Mouse (Mus musculus) left cerebral cortex, adult 18-20 months (tissue): Measurements from ENCODE around the gene Mtch2. TPM values are rescaled to one million over a fixed set of nuclear protein-coding genes. Genes with fewer than 3 reads are reported as not detected.
A peak's percentile ranks its signal among the peaks of the same experiment; 100 is the strongest.

Experiments used
- DNase-seq, 2 experiments: peaks; one replicate each; pipeline ENCODE4 v3.0.0; 2021 to 2022; ENCODE audit warnings: low spot score in 2 of 2, mixed read lengths in 1 of 2
- total RNA-seq, 2 experiments: library from RNA; stranded (reverse); gene quantifications; 2 replicates each; pipeline ENCODE4 v1.2.3; 2021

Gene Mtch2
- total RNA-seq, 2 experiments from 2014 or later, result 96.8 to 106 TPM

DNA sequence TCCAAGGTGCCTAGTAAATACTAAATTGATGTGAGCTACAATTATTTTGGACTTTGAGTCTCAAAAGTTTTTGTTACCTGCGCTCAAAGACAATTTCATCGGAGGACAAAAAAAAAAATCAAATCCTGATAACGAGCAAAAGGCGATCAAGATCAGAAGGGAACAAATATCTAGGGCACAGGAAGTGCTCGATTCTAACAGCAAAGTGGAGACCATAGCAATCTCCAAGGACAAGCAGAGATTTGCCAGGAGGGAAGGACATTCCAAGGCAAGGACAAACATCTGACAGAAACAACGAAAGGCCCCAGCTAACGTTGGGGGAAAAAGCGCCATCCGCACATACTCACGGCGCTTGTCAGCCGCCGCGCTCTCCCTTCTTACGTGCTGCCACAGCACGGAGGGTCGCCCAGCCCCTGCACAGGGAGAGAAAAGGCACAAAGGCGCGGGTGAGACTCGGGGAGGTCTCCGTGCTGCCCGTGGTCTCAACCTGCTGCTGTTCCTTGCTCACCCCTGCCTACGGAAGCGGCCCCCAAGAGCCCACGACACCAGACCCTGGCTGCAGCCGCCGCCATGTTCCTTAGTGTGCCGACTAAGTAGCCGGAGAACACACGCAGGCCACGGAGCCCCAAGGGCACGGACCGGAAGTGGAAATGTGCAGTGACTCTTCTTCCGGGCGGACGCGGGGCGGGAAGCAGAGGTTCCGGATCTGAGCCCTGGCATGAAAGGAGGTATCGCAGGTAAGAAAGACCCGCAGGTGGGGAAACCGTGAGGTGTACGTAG is 57.3 kb downstream of the Mtch2 start, which contains the start of the genes Kbtbd4 and Ndufs3:
TSS of gene Kbtbd4 (plus strand) at position 665 of the 780 bp plus-strand sequence.
TSS of gene Ndufs3 (minus strand) at position 752 of the 780 bp plus-strand sequence.
- DNase-seq, result peak; percentile 85 to 88

DNA sequence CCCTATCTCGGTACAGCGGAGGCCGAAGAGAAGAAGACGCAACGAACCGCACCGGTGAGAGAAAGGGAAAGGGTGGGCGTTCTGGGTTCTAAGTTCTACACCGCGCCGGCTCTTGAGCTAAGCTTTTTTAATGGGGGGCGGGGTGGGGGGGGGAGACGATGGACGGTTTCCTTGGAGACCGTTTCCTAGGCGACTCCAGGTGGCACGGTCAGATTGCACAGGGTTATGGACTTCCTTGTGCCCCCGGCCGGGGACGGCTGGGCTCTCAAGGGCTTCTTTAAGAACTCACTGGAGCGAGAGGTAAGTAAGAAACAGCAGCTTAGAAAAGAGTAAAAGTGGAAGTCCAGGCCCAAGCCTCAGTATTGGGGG is 57.9 kb downstream of the Mtch2 start:
- no peak for DNase-seq

DNA sequence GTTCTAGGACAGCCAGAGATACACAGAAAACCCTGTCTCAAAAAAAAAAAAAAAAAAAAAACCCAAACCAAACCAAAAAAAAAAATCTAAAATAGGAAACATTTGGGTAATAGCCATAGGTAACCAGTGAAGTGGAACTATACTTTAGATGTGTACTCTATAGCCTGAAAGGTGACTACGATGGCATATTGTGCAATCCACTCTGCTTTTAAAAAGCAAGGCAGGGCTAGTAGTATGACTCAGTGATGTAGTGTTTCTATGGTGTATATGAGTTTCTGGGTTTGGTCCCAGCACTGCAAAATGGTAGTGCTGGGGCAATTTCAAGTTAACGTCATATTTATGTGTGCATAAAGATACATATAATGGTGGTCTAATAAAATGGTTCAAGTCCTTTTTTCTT is 59.8 kb downstream of the Mtch2 start:
- no peak for DNase-seq

DNA sequence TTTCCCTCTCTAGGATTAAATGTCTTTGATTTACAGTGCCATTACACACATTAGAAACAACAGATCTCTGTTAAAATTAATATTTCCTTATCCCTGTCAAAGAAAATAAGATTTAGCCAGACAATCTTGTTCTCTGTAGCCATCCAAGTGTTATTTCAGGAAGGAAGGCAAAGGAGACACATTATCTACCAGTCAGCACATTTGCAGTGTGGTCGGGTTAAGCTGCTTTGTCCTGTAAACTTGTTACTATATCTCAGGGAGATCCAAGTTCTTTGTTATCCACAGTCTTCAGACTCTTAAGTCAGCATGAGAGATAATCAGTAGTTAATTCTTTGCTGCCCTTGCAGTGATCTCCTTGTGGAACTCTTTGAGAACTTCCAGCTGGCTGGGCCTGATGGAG is 63.9 kb downstream of the Mtch2 start:
- DNase-seq, result no peak

DNA sequence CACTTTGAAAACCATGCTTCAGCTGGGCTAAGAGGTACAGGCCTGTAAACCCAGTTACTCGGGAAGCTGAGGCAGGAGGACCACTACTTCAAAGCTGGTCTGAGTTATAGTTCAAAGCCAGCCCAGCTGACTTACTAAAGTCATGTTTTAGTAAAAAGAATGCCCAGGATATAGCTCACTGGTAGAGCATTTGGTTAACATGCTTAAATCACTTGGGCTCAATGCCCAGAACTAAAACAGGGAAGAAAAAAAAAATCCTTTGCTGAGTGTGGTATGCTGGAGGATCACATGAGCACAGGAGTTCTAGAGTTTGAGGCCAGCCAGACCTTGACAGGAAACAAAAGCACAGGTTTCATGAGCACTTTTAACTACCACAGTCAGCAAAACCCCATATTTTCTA is 64.7 kb downstream of the Mtch2 start:
- DNase-seq, result no peak

DNA sequence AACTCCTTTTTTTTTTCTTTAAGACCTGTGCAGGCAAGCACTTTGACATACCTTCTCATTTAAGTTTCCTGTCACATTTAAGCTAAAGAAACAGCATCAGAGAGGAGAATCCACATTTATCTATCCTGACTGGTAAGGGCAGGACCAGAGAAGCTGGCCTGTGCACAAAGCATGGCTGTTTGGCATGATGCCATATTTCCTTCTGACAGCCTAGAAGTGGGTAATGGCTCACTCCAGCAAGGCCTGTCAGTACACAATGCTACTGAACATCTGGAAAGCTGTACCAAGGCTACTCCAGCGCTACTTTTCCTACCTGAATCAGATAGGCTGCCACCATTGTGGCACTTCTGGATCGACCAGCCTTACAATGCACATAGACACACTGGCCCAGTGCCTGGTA is 66.7 kb downstream of the Mtch2 start:
- no peak for DNase-seq

DNA sequence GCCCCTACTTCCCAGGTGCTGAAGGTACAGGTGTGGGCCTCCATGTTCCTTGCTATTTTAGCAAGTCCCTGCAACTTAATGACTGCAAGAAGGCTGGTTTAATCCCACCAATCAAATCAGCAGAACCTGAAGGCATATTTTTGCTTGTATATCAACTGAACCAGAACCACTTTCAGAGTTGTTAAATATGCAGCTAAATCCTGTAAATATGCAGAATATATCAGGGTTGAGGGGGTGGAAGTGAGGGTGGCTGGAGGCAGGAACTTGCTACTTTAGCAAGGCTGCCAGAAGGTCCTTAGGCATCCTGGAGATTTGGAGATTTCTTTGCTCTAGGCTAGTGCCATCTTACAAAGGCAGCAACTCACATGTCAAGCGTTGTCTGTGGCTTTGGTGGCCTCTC is 68.6 kb downstream of the Mtch2 start:
- DNase-seq, result no peak

Other genes with a start within 250 kb of the Mtch2 start
- 10 to 100 TPM; 12.0 to 12.6 TPM for gene Nup160, start 169.9 kb upstream of the Mtch2 start, total RNA-seq
- 10 to 100 TPM; 48.5 to 50.2 TPM for gene Fnbp4, start 101.8 kb upstream of the Mtch2 start, total RNA-seq
- gene Agbl2, start 64.4 kb upstream of the Mtch2 start, total RNA-seq, result under 1 TPM; 0.53 to 0.63 TPM
- 100 to 1,000 TPM; 275 to 295 TPM for gene C1qtnf4, start 38.7 kb downstream of the Mtch2 start, total RNA-seq
- 10 to 100 TPM; 48.0 to 57.1 TPM for gene Kbtbd4, start 57.6 kb downstream of the Mtch2 start, total RNA-seq
- gene Ndufs3, start 57.7 kb downstream of the Mtch2 start, total RNA-seq, result 100 to 1,000 TPM; 253 to 266 TPM
- 100 to 1,000 TPM; 132 to 148 TPM for gene Celf1, start 93.2 kb downstream of the Mtch2 start, total RNA-seq
- gene Rapsn, start 188.5 kb downstream of the Mtch2 start, total RNA-seq, result under 1 TPM; 0.49 to 0.70 TPM
- gene Psmc3, start 206.9 kb downstream of the Mtch2 start, total RNA-seq, result 100 to 1,000 TPM; 210 to 211 TPM
- 10 to 100 TPM; 26.8 to 31.8 TPM for gene Slc39a13, start 223.3 kb downstream of the Mtch2 start, total RNA-seq
- gene Spi1, start 235.2 kb downstream of the Mtch2 start, total RNA-seq, result 1 to 10 TPM; 3.2 to 3.6 TPM